Mouse (Mus musculus): ENCODE results near the gene Fut7. TPM values are rescaled to one million over a fixed set of nuclear protein-coding genes. Genes with fewer than 3 reads are reported as not detected.
"Not testable (repeated sequence)": the region's sequence is repeated elsewhere in the genome, so short reads cannot be mapped to it uniquely, and the experiment has no call there.

Gene Fut7
- polyA plus RNA-seq, 1 experiment: 0.08 TPM

- Histone ChIP-seq H3K4me3 (ENCODE audit: insufficient read depth, poor library complexity, severe bottlenecking) (no peak overlapping the region), H3K36me3 (ENCODE audit: control insufficient read depth, insufficient read depth) (no peaks in the 10 kb centered on the region), H3K79me2 (ENCODE audit: control insufficient read depth, insufficient read depth) (peaks cover 8% of the 10 kb centered on the region), H3K79me3 (ENCODE audit: low read depth) (no peaks in the 10 kb centered on the region), H3K27me3 (ENCODE audit: control insufficient read depth, insufficient read depth, insufficient read length) (no peaks in the 10 kb centered on the region), H3ac (ENCODE audit: control insufficient read depth, insufficient read length, low read depth) (no peak overlapping the region)
- TF ChIP-seq MYOG (IDR thresholded peaks at IDR 0.05; ENCODE audit: control insufficient read depth, extremely low read depth, insufficient read length) (no peak), MAX (IDR thresholded peaks at IDR 0.05) (no peak), CTCF (IDR thresholded peaks at IDR 0.05; ENCODE audit: control insufficient read depth, insufficient read depth, insufficient read length) (no peak), CEBPB (IDR thresholded peaks at IDR 0.05; ENCODE audit: low read depth) (no peak), FOSL1 (IDR thresholded peaks at IDR 0.05; ENCODE audit: insufficient read depth, low read length, poor library complexity, severe bottlenecking) (no peak), MYOD1 (IDR thresholded peaks at IDR 0.05; ENCODE audit: control insufficient read depth, insufficient read length, low read depth) (no peak), USF1 (IDR thresholded peaks at IDR 0.05; ENCODE audit: low read depth) (no peak)
These were observed 14.2 kb upstream of the Fut7 start for GRCm38 (mm10) chr2:25408908-25409307.

- H3K79me3 ChIP-seq (ENCODE audit: low read depth); H3K27me3 ChIP-seq (ENCODE audit: control insufficient read depth, insufficient read depth, insufficient read length); H3K36me3 ChIP-seq (ENCODE audit: control insufficient read depth, insufficient read depth); H3K4me3 ChIP-seq (ENCODE audit: insufficient read depth, poor library complexity, severe bottlenecking); H3K79me2 ChIP-seq (ENCODE audit: control insufficient read depth, insufficient read depth); H3ac ChIP-seq (ENCODE audit: control insufficient read depth, insufficient read length, low read depth): not testable (repeated sequence)
These were observed 9.6 kb upstream of the Fut7 start for GRCm38 (mm10) chr2:25413436-25413835.

GRCm38 (mm10) chr2:25417426-25417825, 5.6 kb upstream of the Fut7 start:
- TF ChIP-seq MAX (IDR thresholded peaks at IDR 0.05) (no peak), USF1 (IDR thresholded peaks at IDR 0.05; ENCODE audit: low read depth) (no peak)
- Histone ChIP-seq H3ac (ENCODE audit: control insufficient read depth, insufficient read length, low read depth) (no peak overlapping the region), H3K36me3 (ENCODE audit: control insufficient read depth, insufficient read depth) (no peaks in the 10 kb centered on the region), H3K4me3 (ENCODE audit: insufficient read depth, poor library complexity, severe bottlenecking) (no peak overlapping the region), H3K79me2 (ENCODE audit: control insufficient read depth, insufficient read depth) (no peaks in the 10 kb centered on the region), H3K27me3 (ENCODE audit: control insufficient read depth, insufficient read depth, insufficient read length) (no peaks in the 10 kb centered on the region), H3K79me3 (ENCODE audit: low read depth) (no peaks in the 10 kb centered on the region)

- no peaks in the 10 kb centered on the region for H3K36me3 ChIP-seq (ENCODE audit: control insufficient read depth, insufficient read depth)
- no peak overlapping the region for H3K4me3 ChIP-seq (ENCODE audit: insufficient read depth, poor library complexity, severe bottlenecking)
- no peaks in the 10 kb centered on the region for H3K79me3 ChIP-seq (ENCODE audit: low read depth)
- H3ac ChIP-seq (ENCODE audit: control insufficient read depth, insufficient read length, low read depth): peak overlapping the region; percentile 28
- peaks cover 4% of the 10 kb centered on the region for H3K27me3 ChIP-seq (ENCODE audit: control insufficient read depth, insufficient read depth, insufficient read length)
- H3K79me2 ChIP-seq (ENCODE audit: control insufficient read depth, insufficient read depth): no peaks in the 10 kb centered on the region
- TF ChIP-seq MYOD1 (IDR thresholded peaks at IDR 0.05; ENCODE audit: control insufficient read depth, insufficient read length, low read depth) (no peak), MYOG (IDR thresholded peaks at IDR 0.05; ENCODE audit: control insufficient read depth, extremely low read depth, insufficient read length) (no peak), MAX (IDR thresholded peaks at IDR 0.05) (no peak), USF1 (IDR thresholded peaks at IDR 0.05; ENCODE audit: low read depth) (no peak), CEBPB (IDR thresholded peaks at IDR 0.05; ENCODE audit: low read depth) (no peak), CTCF (IDR thresholded peaks at IDR 0.05; ENCODE audit: control insufficient read depth, insufficient read depth, insufficient read length) (no peak), FOSL1 (IDR thresholded peaks at IDR 0.05; ENCODE audit: insufficient read depth, low read length, poor library complexity, severe bottlenecking) (no peak)
These were observed 1.2 kb upstream of the Fut7 start for GRCm38 (mm10) chr2:25421896-25422295.

- H3K4me3 ChIP-seq (ENCODE audit: insufficient read depth, poor library complexity, severe bottlenecking): no peak overlapping the region
- H3ac ChIP-seq (ENCODE audit: control insufficient read depth, insufficient read length, low read depth): no peak overlapping the region
- TF ChIP-seq FOSL1 (IDR thresholded peaks at IDR 0.05; ENCODE audit: insufficient read depth, low read length, poor library complexity, severe bottlenecking): no peak
- TF ChIP-seq CTCF (IDR thresholded peaks at IDR 0.05; ENCODE audit: control insufficient read depth, insufficient read depth, insufficient read length): no peak
- TF ChIP-seq MYOG (IDR thresholded peaks at IDR 0.05; ENCODE audit: control insufficient read depth, extremely low read depth, insufficient read length): no peak
- TF ChIP-seq MYOD1 (IDR thresholded peaks at IDR 0.05; ENCODE audit: control insufficient read depth, insufficient read length, low read depth): no peak
- no peak for TF ChIP-seq CEBPB (IDR thresholded peaks at IDR 0.05; ENCODE audit: low read depth)
- no peak for TF ChIP-seq USF1 (IDR thresholded peaks at IDR 0.05; ENCODE audit: low read depth)
- TF ChIP-seq MAX (IDR thresholded peaks at IDR 0.05): no peak
- H3K79me2 ChIP-seq (ENCODE audit: control insufficient read depth, insufficient read depth): no peaks in the 10 kb centered on the region
- H3K27me3 ChIP-seq (ENCODE audit: control insufficient read depth, insufficient read depth, insufficient read length): peaks cover 4% of the 10 kb centered on the region
- H3K36me3 ChIP-seq (ENCODE audit: control insufficient read depth, insufficient read depth): no peaks in the 10 kb centered on the region
- H3K79me3 ChIP-seq (ENCODE audit: low read depth): no peaks in the 10 kb centered on the region
These were observed 559 bp downstream of the Fut7 start for GRCm38 (mm10) chr2:25423626-25424025.

- peaks cover 10% of the 10 kb centered on the region for H3K27me3 ChIP-seq (ENCODE audit: control insufficient read depth, insufficient read depth, insufficient read length)
- no peak overlapping the region for H3K4me3 ChIP-seq (ENCODE audit: insufficient read depth, poor library complexity, severe bottlenecking)
- H3ac ChIP-seq (ENCODE audit: control insufficient read depth, insufficient read length, low read depth): no peak overlapping the region
These were observed 2.4 kb downstream of the Fut7 start for GRCm38 (mm10) chr2:25425481-25425880.

More at GRCm38 (mm10) chr2:25425481-25425880, 2.4 kb downstream of the Fut7 start:
- Histone ChIP-seq H3K79me2 (ENCODE audit: control insufficient read depth, insufficient read depth) (no peaks in the 10 kb centered on the region), H3K36me3 (ENCODE audit: control insufficient read depth, insufficient read depth) (no peaks in the 10 kb centered on the region), H3K79me3 (ENCODE audit: low read depth) (no peaks in the 10 kb centered on the region)
- TF ChIP-seq USF1 (IDR thresholded peaks at IDR 0.05; ENCODE audit: low read depth) (no peak), FOSL1 (IDR thresholded peaks at IDR 0.05; ENCODE audit: insufficient read depth, low read length, poor library complexity, severe bottlenecking) (no peak), MYOG (IDR thresholded peaks at IDR 0.05; ENCODE audit: control insufficient read depth, extremely low read depth, insufficient read length) (no peak), CEBPB (IDR thresholded peaks at IDR 0.05; ENCODE audit: low read depth) (no peak), MAX (IDR thresholded peaks at IDR 0.05) (no peak), MYOD1 (IDR thresholded peaks at IDR 0.05; ENCODE audit: control insufficient read depth, insufficient read length, low read depth) (no peak), CTCF (IDR thresholded peaks at IDR 0.05; ENCODE audit: control insufficient read depth, insufficient read depth, insufficient read length) (no peak)
